Comparison of ENCODE assay signal across 11 mouse cellular contexts in the genomic region with DNA sequence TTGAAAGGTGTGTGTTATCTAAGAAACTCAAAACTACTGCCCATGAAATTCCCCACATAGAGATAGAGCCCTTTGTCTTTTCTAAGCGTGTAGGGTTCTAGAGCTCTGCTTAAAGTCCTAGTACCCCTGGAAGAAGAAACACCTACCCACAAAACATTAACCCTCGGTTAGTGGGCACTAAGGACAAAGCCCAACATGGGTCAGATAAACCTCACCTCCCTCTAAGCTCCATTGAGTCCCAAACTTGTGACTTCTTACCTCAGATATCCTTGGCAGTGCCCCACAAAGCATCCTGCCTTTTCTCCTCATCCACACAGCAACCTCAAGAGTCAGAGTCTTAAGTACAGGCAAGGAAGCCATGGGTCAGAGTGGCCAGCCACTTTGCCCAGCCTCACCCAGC.
DNase-seq lines count a peak whose midpoint lies in the region; ATAC-seq lines count a peak whose summit lies in the region.
"Had no signal": no experiment of that assay in that cellular context is flagged by ENCODE, and none has a peak within 500 bp of the region (broad histone marks: within the 10 kb centered on the region; RNA-seq: fewer than 3 reads in every experiment).

No protein-coding gene starts in this region.

- no peak for DNase-seq in neural tube, embryonic 11.5 days (ENCODE audit: low spot score)
- no peak for DNase-seq in neural tube, embryonic 10.5 days (ENCODE audit: extremely low spot score, low spot score)
- DNase-seq in hindbrain, embryonic 10.5 days (ENCODE audit: low spot score), result no peak
- DNase-seq in kidney, adult 8-10 months, result no peak
- no peak for DNase-seq in spleen, postnatal 10 days (ENCODE audit: low spot score in 2 of 2)
- DNase-seq in liver, result no peak
- no peak for DNase-seq in cerebellum, postnatal 4 days (ENCODE audit: low spot score in 2 of 2)
- DNase-seq: liver, postnatal 0 days; thymus, adult 2 months had no signal

- H3K27ac ChIP-seq in neural tube, embryonic 11.5 days (ENCODE audit: low read depth, low read length), result peak overlapping the region; percentile 81
- H3K27ac ChIP-seq in hindbrain, embryonic 10.5 days, result peak overlapping the region; percentile 90
- peak overlapping the region; percentile 96 for H3K27ac ChIP-seq in midbrain, embryonic 13.5 days
- H3K27ac ChIP-seq: kidney, embryonic 15.5 days had no signal

- H3K9me3 ChIP-seq in neural tube, embryonic 11.5 days (ENCODE audit: control insufficient read depth, low read length), result no peaks in the 10 kb centered on the region
- H3K9me3 ChIP-seq in hindbrain, embryonic 10.5 days, result no peaks in the 10 kb centered on the region
- H3K9me3 ChIP-seq in midbrain, embryonic 13.5 days, result no peaks in the 10 kb centered on the region
- H3K9me3 ChIP-seq: kidney, embryonic 15.5 days had no signal

- no peak for ATAC-seq in neural tube, embryonic 11.5 days (ENCODE audit: insufficient read depth, low FRiP score, low TSS enrichment)
- no peak for ATAC-seq in midbrain, embryonic 13.5 days
- ATAC-seq: liver, postnatal 0 days had no signal

- H3K4me3 ChIP-seq in neural tube, embryonic 11.5 days (ENCODE audit: low read depth, low read length), result no peak overlapping the region
- no peak overlapping the region for H3K4me3 ChIP-seq in hindbrain, embryonic 10.5 days
- H3K4me3 ChIP-seq in midbrain, embryonic 13.5 days (replicated peaks), result no peak overlapping the region
- H3K4me3 ChIP-seq: kidney, embryonic 15.5 days had no signal

- WGBS in neural tube, embryonic 11.5 days, result 77% methylated on average over 2 of the region's 2 CpGs
- WGBS in hindbrain, embryonic 10.5 days, result 78% methylated on average over 2 of the region's 2 CpGs
- WGBS in midbrain, embryonic 13.5 days, result 59% methylated on average over 2 of the region's 2 CpGs

- H3K36me3 ChIP-seq in neural tube, embryonic 11.5 days (ENCODE audit: control insufficient read depth, insufficient read depth, low read length), result no peaks in the 10 kb centered on the region
- no peaks in the 10 kb centered on the region for H3K36me3 ChIP-seq in hindbrain, embryonic 10.5 days
- peaks cover 13% of the 10 kb centered on the region for H3K36me3 ChIP-seq in midbrain, embryonic 13.5 days
- H3K36me3 ChIP-seq: kidney, embryonic 15.5 days had no signal

- H3K27me3 ChIP-seq in neural tube, embryonic 11.5 days (ENCODE audit: control insufficient read depth, insufficient read depth, low read length), result no peaks in the 10 kb centered on the region
- peaks cover 7% of the 10 kb centered on the region for H3K27me3 ChIP-seq in hindbrain, embryonic 10.5 days (ENCODE audit: insufficient read depth, poor library complexity, severe bottlenecking)
- H3K27me3 ChIP-seq in midbrain, embryonic 13.5 days, result no peaks in the 10 kb centered on the region
- H3K27me3 ChIP-seq: kidney, embryonic 15.5 days had no signal

- H3K4me2 ChIP-seq in neural tube, embryonic 11.5 days (ENCODE audit: low read depth), result no peak overlapping the region
- no peak overlapping the region for H3K4me2 ChIP-seq in midbrain, embryonic 13.5 days (replicated peaks)
- H3K4me2 ChIP-seq: kidney, embryonic 15.5 days had no signal

- no peak overlapping the region for H3K9ac ChIP-seq in neural tube, embryonic 11.5 days (ENCODE audit: low read length)
- no peak overlapping the region for H3K9ac ChIP-seq in midbrain, embryonic 13.5 days (replicated peaks)
- H3K9ac ChIP-seq: kidney, embryonic 15.5 days; liver, postnatal 0 days had no signal

- peaks cover 13% of the 10 kb centered on the region for H3K4me1 ChIP-seq in neural tube, embryonic 11.5 days (ENCODE audit: control insufficient read depth, insufficient read depth, low read length)
- H3K4me1 ChIP-seq in hindbrain, embryonic 10.5 days (replicated peaks), result peaks cover 71% of the 10 kb centered on the region
- peaks cover 84% of the 10 kb centered on the region for H3K4me1 ChIP-seq in midbrain, embryonic 13.5 days (replicated peaks)
